Mouse (Mus musculus): ENCODE data around the gene Vmn2r109. TPM values are rescaled to one million over a fixed set of nuclear protein-coding genes. Genes with fewer than 3 reads are reported as not detected.

The Vmn2r109 gene
- polyA plus RNA-seq (2014; fragmentation: Illumina TruSeq; extraction: RNeasy Lipid Tissue Mini Kit (QIAGEN cat#74804); ENCODE audit: low read depth, low replicate concordance): not detected

GRCm38 (mm10) chr17:20564656-20565055 lies at the start of gene Vmn2r109:
Gene Vmn2r109 (minus strand): TSS chr17:20564756.

GRCm38 (mm10) chr17:20596323-20596722 lies 31.8 kb upstream of the Vmn2r109 start, which contains the start of gene Vmn2r110:
Gene Vmn2r110 (minus strand): TSS chr17:20596423.

GRCm38 (mm10) chr17:20497858-20498257 lies 66.7 kb downstream of the Vmn2r109 start, which contains the start of gene Vmn1r225:
Gene Vmn1r225 (plus strand): TSS chr17:20498158.

Other genes starting within 250 kb of the Vmn2r109 start
- gene Vmn2r107, start 219.5 kb downstream of the Vmn2r109 start, polyA plus RNA-seq (2014; fragmentation: Illumina TruSeq; extraction: RNeasy Lipid Tissue Mini Kit (QIAGEN cat#74804); ENCODE audit: low read depth, low replicate concordance): not detected
- gene Vmn1r224, start 150.6 kb downstream of the Vmn2r109 start, polyA plus RNA-seq (2014; fragmentation: Illumina TruSeq; extraction: RNeasy Lipid Tissue Mini Kit (QIAGEN cat#74804); ENCODE audit: low read depth, low replicate concordance): not detected
- not detected for gene Vmn2r108, start 83.4 kb downstream of the Vmn2r109 start, polyA plus RNA-seq (2014; fragmentation: Illumina TruSeq; extraction: RNeasy Lipid Tissue Mini Kit (QIAGEN cat#74804); ENCODE audit: low read depth, low replicate concordance)
- not detected for gene Vmn1r225, start 66.6 kb downstream of the Vmn2r109 start, polyA plus RNA-seq (2014; fragmentation: Illumina TruSeq; extraction: RNeasy Lipid Tissue Mini Kit (QIAGEN cat#74804); ENCODE audit: low read depth, low replicate concordance)
- gene Vmn2r110, start 31.7 kb upstream of the Vmn2r109 start, polyA plus RNA-seq (2014; fragmentation: Illumina TruSeq; extraction: RNeasy Lipid Tissue Mini Kit (QIAGEN cat#74804); ENCODE audit: low read depth, low replicate concordance): not detected
- gene Fpr-rs3, start 60.1 kb upstream of the Vmn2r109 start, polyA plus RNA-seq (2014; fragmentation: Illumina TruSeq; extraction: RNeasy Lipid Tissue Mini Kit (QIAGEN cat#74804); ENCODE audit: low read depth, low replicate concordance): not detected
- not detected for gene Vmn1r226, start 118.1 kb upstream of the Vmn2r109 start, polyA plus RNA-seq (2014; fragmentation: Illumina TruSeq; extraction: RNeasy Lipid Tissue Mini Kit (QIAGEN cat#74804); ENCODE audit: low read depth, low replicate concordance)
- gene Vmn1r227, start 165.1 kb upstream of the Vmn2r109 start, polyA plus RNA-seq (2014; fragmentation: Illumina TruSeq; extraction: RNeasy Lipid Tissue Mini Kit (QIAGEN cat#74804); ENCODE audit: low read depth, low replicate concordance): not detected
- gene Vmn1r228, start 221.4 kb upstream of the Vmn2r109 start, polyA plus RNA-seq (2014; fragmentation: Illumina TruSeq; extraction: RNeasy Lipid Tissue Mini Kit (QIAGEN cat#74804); ENCODE audit: low read depth, low replicate concordance): not detected
- not detected for gene Vmn1r229, start 246.8 kb upstream of the Vmn2r109 start, polyA plus RNA-seq (2014; fragmentation: Illumina TruSeq; extraction: RNeasy Lipid Tissue Mini Kit (QIAGEN cat#74804); ENCODE audit: low read depth, low replicate concordance)

Measured in heart, adult 10 weeks (tissue).